Mouse (Mus musculus) forebrain, embryonic 11.5 days (tissue): ENCODE measurements around the gene Pole4. TPM values are rescaled to one million over a fixed set of nuclear protein-coding genes. Genes with fewer than 3 reads are reported as not detected.
A peak's percentile ranks its signal among the peaks of the same experiment; 100 is the strongest.

Experiments
- ATAC-seq: fragments of 200-750 bp; cut with Nextera tagmentation; replicated peaks from 2 replicates; pipeline ENCODE4 v1.8.0; 2017; ENCODE audit warnings: moderate TSS enrichment; ENCODE audit not compliant: low FRiP score
- DNase-seq: peaks from one replicate; pipeline ENCODE4 v3.0.0-alpha.2; 2017; ENCODE audit warnings: low spot score
- H3K27ac ChIP-seq: fragments of 300-500 bp; sonication (generic); 2 replicates; pipeline ENCODE4 v1.5.1; 2014; ENCODE audit warnings: low read depth, low read length
- H3K27me3 ChIP-seq: fragments of 300-500 bp; sonication (generic); 2 replicates; pipeline ENCODE4 v1.6.1; 2014; ENCODE audit warnings: mild to moderate bottlenecking, low read length, mixed read lengths; ENCODE audit not compliant: control insufficient read depth, insufficient read depth
- H3K36me3 ChIP-seq: fragments of 300-500 bp; sonication (generic); 2 replicates; pipeline ENCODE4 v1.6.1; 2014; ENCODE audit warnings: mild to moderate bottlenecking, low read length, moderate library complexity, mixed read lengths; ENCODE audit not compliant: control insufficient read depth, insufficient read depth
- H3K4me1 ChIP-seq: fragments of 300-500 bp; sonication (generic); replicated peaks from 2 replicates; pipeline ENCODE4 v1.6.1; 2014; ENCODE audit warnings: low read length, mixed read lengths; ENCODE audit not compliant: control insufficient read depth, insufficient read depth
- H3K4me2 ChIP-seq: fragments of 300-500 bp; sonication (generic); 2 replicates; pipeline ENCODE4 v1.6.1; 2014; ENCODE audit warnings: low read depth, mild to moderate bottlenecking, low read length, moderate library complexity, mixed read lengths; ENCODE audit not compliant: severe bottlenecking
- H3K4me3 ChIP-seq: fragments of 300-500 bp; sonication (generic); 2 replicates; pipeline ENCODE4 v1.5.1; 2014; ENCODE audit warnings: low read depth, low read length
- H3K9ac ChIP-seq: fragments of 300-500 bp; sonication (generic); 2 replicates; pipeline ENCODE4 v1.6.1; 2014; ENCODE audit warnings: low read length
- H3K9me3 ChIP-seq: fragments of 300-500 bp; sonication (generic); 2 replicates; pipeline ENCODE4 v1.6.1; 2016; ENCODE audit warnings: low read length, mixed read lengths; ENCODE audit not compliant: control insufficient read depth
- WGBS: fragments of 180-500 bp; shearing (Covaris S2); extraction: QIAGEN DNeasy Blood & Tissue Kit; methylation state at CpG from one replicate; pipeline ENCODE4 v1.1.7; 2014; 5-methylcytosine and 5-hydroxymethylcytosine counted together
- polyA plus RNA-seq: library from polyadenylated mRNA; unstranded; fragments of >200 nt; fragmentation: Nextera tagmentation; extraction: Ambion mirVana; gene quantifications from 2 replicates; pipeline ENCODE4 v1.2.1, GENCODE M21; 2014

The Pole4 gene
- polyA plus RNA-seq, 1 experiment from 2014 or later: 101 TPM

DNA sequence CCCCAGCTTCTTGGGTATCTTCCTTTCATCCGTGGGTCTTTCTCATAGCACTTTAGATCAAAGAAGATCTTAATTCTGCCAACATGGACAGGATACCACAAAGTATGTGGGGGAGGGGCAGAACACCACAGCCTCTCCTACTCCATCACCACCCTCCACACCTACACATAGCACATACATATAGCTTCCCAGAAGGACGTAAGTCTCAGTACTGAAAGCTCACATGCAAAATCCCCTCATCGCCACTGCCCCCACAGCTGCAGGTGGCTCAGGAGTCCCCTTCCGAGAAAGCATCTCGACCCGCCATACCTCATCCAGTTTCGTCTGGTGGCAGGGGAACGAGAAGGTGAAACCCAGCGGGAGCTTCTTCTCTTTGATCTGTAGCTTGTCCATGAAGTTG lies 39.4 kb upstream of the Pole4 start:
- no peak overlapping the region for H3K4me2 ChIP-seq
- 91% methylated on average over 9 of the region's 9 CpGs for WGBS
- no peak overlapping the region for H3K27ac ChIP-seq

DNA sequence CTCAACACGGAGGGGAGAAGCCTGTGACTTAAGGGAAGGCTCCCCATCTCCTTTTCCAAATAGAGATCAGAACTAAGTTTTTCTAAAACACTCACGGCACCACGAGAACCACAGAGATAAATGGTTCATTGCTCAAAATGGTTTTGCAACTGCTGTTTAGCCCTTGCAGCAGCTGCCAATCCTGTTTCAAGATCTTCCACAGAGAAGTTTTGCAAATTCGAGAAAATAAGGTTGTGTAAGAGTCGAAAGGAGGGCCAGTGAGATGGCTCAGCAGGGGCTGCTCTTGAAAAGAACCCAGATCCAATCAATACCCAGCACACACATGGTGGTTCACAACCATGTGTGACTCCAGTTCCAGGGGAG lies 36.3 kb upstream of the Pole4 start:
- DNase-seq: no peak
- H3K4me2 ChIP-seq: no peak overlapping the region
- WGBS: 81% methylated on average over 5 of the region's 5 CpGs

More for the DNA sequence above, 39.4 kb upstream of the Pole4 start:
- Histone ChIP-seq H3K9ac (no peak overlapping the region), H3K4me1 (no peaks in the 10 kb centered on the region), H3K27me3 (no peaks in the 10 kb centered on the region), H3K36me3 (no peaks in the 10 kb centered on the region; the same call in 1 of the 2 replicates), H3K4me3 (no peak overlapping the region), H3K9me3 (no peaks in the 10 kb centered on the region)
- ATAC-seq (no peak), DNase-seq (no peak)

DNA sequence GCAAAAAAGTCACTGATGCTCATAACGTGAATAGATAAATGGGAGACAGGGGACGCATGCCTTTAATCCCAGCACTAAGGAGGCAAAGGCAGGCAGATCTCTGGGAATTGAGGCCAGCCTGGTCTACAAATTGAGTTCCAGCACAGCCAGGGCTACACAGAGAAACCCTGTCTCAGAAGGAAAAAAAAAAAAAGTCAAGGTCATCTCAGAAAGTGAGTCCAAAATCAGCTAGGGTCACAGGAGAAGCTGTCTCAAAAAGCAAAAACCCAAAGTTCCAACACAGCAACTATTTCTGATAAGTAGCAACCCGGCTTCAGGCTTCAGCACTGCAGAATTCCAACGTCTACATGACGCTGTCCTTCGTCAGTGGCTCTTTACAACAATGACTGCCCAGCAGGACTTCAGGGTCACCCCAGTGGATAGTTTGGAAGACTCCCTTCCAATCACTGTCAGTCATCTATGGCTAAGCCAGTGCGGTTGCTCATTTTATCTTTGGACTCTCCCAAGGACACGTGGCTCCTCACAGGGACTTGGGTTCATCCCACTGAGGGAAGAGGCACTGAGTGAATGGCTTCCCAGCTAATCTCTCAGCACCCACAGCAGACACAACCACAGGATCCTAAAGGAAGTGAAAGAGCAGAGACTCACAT lies 35.8 kb upstream of the Pole4 start:
- 86% methylated on average over 8 of the region's 8 CpGs for WGBS
- H3K36me3 ChIP-seq: no peaks in the 10 kb centered on the region; the same call in 1 of the 2 replicates
- no peak for DNase-seq

More for the DNA sequence above, 36.3 kb upstream of the Pole4 start:
- H3K9ac ChIP-seq: no peak overlapping the region
- no peaks in the 10 kb centered on the region for H3K4me1 ChIP-seq
- no peak overlapping the region for H3K4me3 ChIP-seq
- no peaks in the 10 kb centered on the region for H3K27me3 ChIP-seq
- no peaks in the 10 kb centered on the region; the same call in 1 of the 2 replicates for H3K36me3 ChIP-seq
- no peak for ATAC-seq
- no peaks in the 10 kb centered on the region for H3K9me3 ChIP-seq
- no peak overlapping the region for H3K27ac ChIP-seq

DNA sequence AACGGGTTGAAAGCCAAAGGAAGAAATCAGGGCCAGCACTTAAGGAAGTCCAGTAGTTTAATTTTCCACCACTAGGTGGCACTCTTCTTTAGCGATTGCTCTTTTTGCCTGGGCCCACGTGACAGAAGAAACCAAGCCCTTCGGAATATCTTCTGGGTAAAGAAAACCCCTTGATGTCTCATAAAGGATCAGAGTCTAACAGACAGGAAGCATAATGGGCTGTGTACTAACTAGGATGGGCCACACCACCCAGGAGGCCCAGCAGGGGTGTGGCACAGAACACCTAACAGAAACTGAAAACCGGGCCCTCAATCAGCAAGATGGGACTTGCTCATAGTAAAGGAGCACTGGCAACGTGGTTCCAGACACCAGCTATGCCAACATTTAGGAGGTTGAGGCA lies 35.1 kb upstream of the Pole4 start:
- DNase-seq (no peak), ATAC-seq (peak; percentile 62; the same call in 1 of the 2 replicates)
- H3K27ac ChIP-seq: no peak overlapping the region
- H3K9ac ChIP-seq: no peak overlapping the region
- no peaks in the 10 kb centered on the region for H3K4me1 ChIP-seq
- no peaks in the 10 kb centered on the region for H3K9me3 ChIP-seq
- 47% methylated on average over 6 of the region's 6 CpGs for WGBS
- H3K27me3 ChIP-seq: no peaks in the 10 kb centered on the region
- no peak overlapping the region for H3K4me2 ChIP-seq
- no peak overlapping the region for H3K4me3 ChIP-seq
- no peaks in the 10 kb centered on the region; the same call in 1 of the 2 replicates for H3K36me3 ChIP-seq

More for the DNA sequence above, 35.8 kb upstream of the Pole4 start:
- H3K4me3 ChIP-seq: no peak overlapping the region
- no peak overlapping the region for H3K4me2 ChIP-seq
- ATAC-seq: no peak
- H3K4me1 ChIP-seq: no peaks in the 10 kb centered on the region
- H3K27ac ChIP-seq: no peak overlapping the region
- H3K9me3 ChIP-seq: no peaks in the 10 kb centered on the region
- no peaks in the 10 kb centered on the region for H3K27me3 ChIP-seq
- no peak overlapping the region for H3K9ac ChIP-seq

DNA sequence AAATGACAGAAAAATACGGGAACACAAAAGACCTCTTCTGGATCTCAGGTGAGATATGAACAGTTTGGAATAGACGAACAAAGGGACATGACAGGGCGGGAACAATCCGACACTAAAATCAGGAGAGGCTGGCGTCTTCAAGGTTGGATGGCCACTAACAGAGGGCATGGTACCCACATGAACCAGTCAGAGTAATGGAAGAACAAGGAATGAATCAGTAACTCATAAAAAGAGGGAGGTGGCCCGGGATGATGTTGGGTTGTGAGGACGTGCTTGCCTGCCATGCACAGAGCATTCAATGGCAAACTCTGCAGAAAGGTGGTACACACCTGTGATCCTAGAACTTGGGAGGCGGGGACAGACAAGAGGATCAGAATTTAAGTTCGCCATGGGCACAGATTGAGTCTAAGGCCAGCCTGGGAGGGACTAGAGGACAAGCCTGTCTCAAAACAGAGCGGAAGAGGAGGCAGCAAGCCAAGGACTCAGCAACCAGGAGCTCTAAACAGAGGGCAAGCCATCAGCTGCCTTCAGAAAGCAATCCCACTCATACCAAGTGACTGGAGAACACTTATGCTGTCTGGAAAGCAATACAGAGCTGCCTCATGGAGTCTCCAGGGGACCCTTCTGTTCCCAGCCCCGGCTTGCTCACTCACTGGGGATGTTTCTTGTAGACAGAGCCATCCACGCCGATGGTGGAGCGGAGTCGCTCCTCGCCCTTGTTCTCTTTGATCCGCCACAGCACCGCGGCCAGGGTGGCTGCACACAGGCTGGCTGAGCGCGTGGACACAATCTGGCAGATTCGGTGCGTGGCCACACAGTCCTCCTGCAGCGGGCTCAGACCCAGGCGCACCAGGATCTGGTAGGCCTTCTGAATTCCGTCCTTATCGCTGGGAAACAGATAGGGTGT lies 32.7 kb upstream of the Pole4 start:
- Histone ChIP-seq H3K4me2 (no peak overlapping the region), H3K36me3 (no peaks in the 10 kb centered on the region; the same call in 1 of the 2 replicates), H3K27me3 (no peaks in the 10 kb centered on the region), H3K9me3 (no peaks in the 10 kb centered on the region), H3K4me3 (no peak overlapping the region), H3K27ac (no peak overlapping the region), H3K4me1 (no peaks in the 10 kb centered on the region), H3K9ac (no peak overlapping the region)
- WGBS: 95% methylated on average over 27 of the region's 27 CpGs
- no peak for ATAC-seq
- DNase-seq: no peak

DNA sequence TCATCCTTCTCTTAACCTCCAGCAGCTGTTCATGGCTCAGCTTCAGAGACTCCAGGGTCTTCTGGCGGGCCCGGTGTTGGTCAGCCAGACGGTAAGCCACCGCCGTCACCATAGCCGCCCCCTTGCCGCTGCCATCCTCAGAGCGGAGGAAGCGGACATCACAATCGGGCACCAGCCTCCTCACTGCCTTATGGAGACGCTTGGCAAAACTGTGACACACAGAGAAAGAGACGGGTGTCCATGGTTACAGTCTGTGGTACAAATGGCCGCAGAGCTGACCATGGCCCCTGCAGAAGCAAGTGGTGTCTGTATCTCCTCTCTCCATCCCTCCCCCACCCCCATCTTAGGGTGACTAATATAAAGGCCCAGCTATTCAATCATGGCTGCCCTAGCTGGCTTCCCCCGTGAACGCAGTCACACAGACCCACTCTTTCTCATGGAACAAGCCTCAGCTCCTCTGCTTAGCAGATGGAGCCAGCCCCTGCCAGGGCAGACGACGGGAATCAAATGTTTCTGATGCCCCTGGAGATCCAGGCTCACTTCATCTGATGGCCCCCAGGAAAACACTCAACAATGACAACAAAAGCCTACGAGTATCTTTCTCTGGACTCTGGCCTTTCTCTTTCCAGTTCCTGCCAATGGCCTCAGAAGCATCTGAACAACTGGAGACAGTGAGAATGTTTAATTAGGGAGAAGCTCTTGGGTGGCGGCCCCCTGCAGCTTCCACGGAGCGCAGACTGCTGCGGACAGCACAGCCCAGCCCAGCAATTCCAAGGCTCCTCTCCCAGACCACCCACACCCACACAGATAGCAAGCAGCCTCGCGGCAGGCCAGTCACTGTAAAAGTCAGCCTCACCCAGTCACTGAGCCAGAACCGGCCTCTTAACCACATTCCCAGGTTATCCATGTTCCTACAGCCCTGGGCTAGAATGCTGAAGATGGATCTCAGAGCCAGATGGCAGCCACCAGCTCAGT lies 31.7 kb upstream of the Pole4 start:
- 88% methylated on average over 25 of the region's 25 CpGs for WGBS
- no peak for ATAC-seq

DNA sequence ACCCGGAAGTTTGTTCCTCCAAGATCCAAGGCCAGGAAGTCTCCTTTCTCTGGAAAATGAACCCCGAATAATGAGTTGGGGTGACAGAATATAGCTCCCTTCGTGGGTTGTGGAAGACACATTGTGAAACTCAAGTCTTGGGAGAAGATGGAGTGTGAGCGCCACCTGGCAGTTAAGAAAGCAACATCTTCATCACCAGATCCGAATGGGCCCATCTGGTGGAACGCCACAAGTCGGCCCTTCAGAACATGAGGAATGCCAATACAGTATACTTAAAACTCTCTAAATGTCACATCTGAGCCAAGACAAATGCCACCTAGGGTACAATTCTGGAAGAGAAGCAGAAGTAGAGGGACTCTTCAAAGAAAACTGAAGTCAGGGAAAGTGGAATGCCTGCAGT lies 30.2 kb upstream of the Pole4 start:
- Histone ChIP-seq H3K9ac (no peak overlapping the region), H3K9me3 (no peaks in the 10 kb centered on the region), H3K27ac (no peak overlapping the region), H3K27me3 (no peaks in the 10 kb centered on the region), H3K4me3 (no peak overlapping the region), H3K4me2 (no peak overlapping the region), H3K4me1 (no peaks in the 10 kb centered on the region), H3K36me3 (no peaks in the 10 kb centered on the region; the same call in 1 of the 2 replicates)
- ATAC-seq (no peak), DNase-seq (no peak)
- WGBS: 91% methylated on average over 7 of the region's 7 CpGs

More for the DNA sequence above, 31.7 kb upstream of the Pole4 start:
- Histone ChIP-seq H3K9me3 (no peaks in the 10 kb centered on the region), H3K27ac (no peak overlapping the region), H3K4me2 (no peak overlapping the region), H3K27me3 (no peaks in the 10 kb centered on the region), H3K4me1 (no peaks in the 10 kb centered on the region), H3K9ac (no peak overlapping the region), H3K4me3 (no peak overlapping the region), H3K36me3 (no peaks in the 10 kb centered on the region; the same call in 1 of the 2 replicates)
- DNase-seq: no peak

DNA sequence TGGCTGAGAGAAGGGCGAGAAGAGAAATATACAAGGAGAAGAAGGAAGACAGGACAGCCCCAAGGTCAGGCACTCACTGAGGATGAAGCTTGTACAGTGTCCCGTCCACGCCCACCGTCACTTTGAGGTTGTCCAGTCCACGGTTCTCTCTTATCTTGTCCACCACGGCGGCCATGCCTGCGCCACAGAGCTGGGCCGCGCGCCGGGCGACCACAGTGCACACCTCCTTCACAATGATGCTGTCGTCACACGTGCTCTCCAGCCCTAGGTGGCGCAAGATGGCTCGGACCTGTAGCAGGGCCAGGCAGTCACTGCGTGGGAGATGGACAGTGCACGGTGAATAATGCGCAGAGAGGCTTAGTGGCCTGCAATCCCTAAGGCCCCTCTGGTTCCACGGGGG lies 23.5 kb upstream of the Pole4 start:
- Histone ChIP-seq H3K27me3 (no peaks in the 10 kb centered on the region), H3K4me3 (no peak overlapping the region), H3K36me3 (peaks cover 4% of the 10 kb centered on the region; the same call in 1 of the 2 replicates), H3K27ac (no peak overlapping the region), H3K4me1 (no peaks in the 10 kb centered on the region; the same call in 1 of the 2 replicates), H3K9ac (no peak overlapping the region), H3K9me3 (no peaks in the 10 kb centered on the region), H3K4me2 (no peak overlapping the region)
- DNase-seq (no peak), ATAC-seq (no peak)
- 95% methylated on average over 21 of the region's 21 CpGs for WGBS
